Mouse (Mus musculus) testis, adult 2 months (tissue): ENCODE results near the gene Tatdn2. TPM values are rescaled to one million over a fixed set of nuclear protein-coding genes. Genes with fewer than 3 reads are reported as not detected.

Source experiments
- H3K27ac ChIP-seq: fragments of 200-500 bp; 2 replicates; pipeline ENCODE4 v1.5.1; 2012; ENCODE audit warnings: low read depth, low read length; ENCODE audit not compliant: control insufficient read depth, insufficient read depth
- H3K27me3 ChIP-seq: fragments of 200-500 bp; 2 replicates; pipeline ENCODE4 v1.6.1; 2012; ENCODE audit warnings: mild to moderate bottlenecking, low read length, moderate library complexity; ENCODE audit not compliant: control insufficient read depth, insufficient read depth
- H3K36me3 ChIP-seq: fragments of 200-500 bp; 2 replicates; pipeline ENCODE4 v1.6.1; 2012; ENCODE audit warnings: mild to moderate bottlenecking, low read length; ENCODE audit not compliant: control insufficient read depth, insufficient read depth
- H3K4me1 ChIP-seq: fragments of 200-500 bp; 2 replicates; pipeline ENCODE4 v1.6.1; 2012; ENCODE audit warnings: low read length; ENCODE audit not compliant: control insufficient read depth, insufficient read depth
- H3K4me3 ChIP-seq: fragments of 200-500 bp; 2 replicates; pipeline ENCODE4 v1.5.1; 2012; ENCODE audit warnings: low read depth, mild to moderate bottlenecking, low read length, moderate library complexity, mixed read lengths; ENCODE audit not compliant: control insufficient read depth
- CTCF ChIP-seq: fragments of 200-500 bp; IDR thresholded peaks from 2 replicates; pipeline ENCODE4 v1.5.1; 2012; ENCODE audit warnings: low read depth, mild to moderate bottlenecking, inconsistent platforms, low read length, moderate library complexity; ENCODE audit not compliant: control insufficient read depth, insufficient read depth, insufficient replicate concordance
- POLR2A ChIP-seq: fragments of 200-500 bp; IDR thresholded peaks from 2 replicates; pipeline ENCODE4 v1.6.1; 2012; ENCODE audit warnings: low read depth, mild to moderate bottlenecking, inconsistent platforms, low read length, moderate library complexity; ENCODE audit not compliant: control insufficient read depth
- polyA plus RNA-seq: library from polyadenylated mRNA; depleted of rRNA; stranded (reverse); fragments of >200 nt; gene quantifications from 2 replicates; pipeline ENCODE4 v1.2.3, GENCODE M21; 2012

The Tatdn2 gene
- polyA plus RNA-seq, 1 experiment, result 14.2 TPM

- Histone ChIP-seq H3K4me3 (no peak overlapping the region), H3K27ac (no peak overlapping the region), H3K36me3 (no peaks in the 10 kb centered on the region), H3K27me3 (no peaks in the 10 kb centered on the region), H3K4me1 (no peaks in the 10 kb centered on the region)
- TF ChIP-seq POLR2A (no peak), CTCF (no peak)
Observed at GRCm38 (mm10) chr6:113675991-113676390, 20.9 kb upstream of the Tatdn2 start.

GRCm38 (mm10) chr6:113677070-113677734, 19.6 kb upstream of the Tatdn2 start:
- TF ChIP-seq CTCF, result no peak
- TF ChIP-seq POLR2A, result no peak
- no peaks in the 10 kb centered on the region for H3K36me3 ChIP-seq
- no peaks in the 10 kb centered on the region for H3K4me1 ChIP-seq
- H3K4me3 ChIP-seq, result no peak overlapping the region
- no peak overlapping the region for H3K27ac ChIP-seq
- no peaks in the 10 kb centered on the region for H3K27me3 ChIP-seq

GRCm38 (mm10) chr6:113678246-113679012, 18.4 kb upstream of the Tatdn2 start:
- TF ChIP-seq POLR2A, result no peak
- TF ChIP-seq CTCF, result no peak
- H3K4me3 ChIP-seq, result no peak overlapping the region
- no peaks in the 10 kb centered on the region for H3K36me3 ChIP-seq
- H3K27ac ChIP-seq, result no peak overlapping the region
- no peaks in the 10 kb centered on the region for H3K27me3 ChIP-seq
- no peaks in the 10 kb centered on the region for H3K4me1 ChIP-seq

GRCm38 (mm10) chr6:113679993-113680566, 16.8 kb upstream of the Tatdn2 start:
- Histone ChIP-seq H3K36me3 (no peaks in the 10 kb centered on the region), H3K27me3 (no peaks in the 10 kb centered on the region), H3K27ac (no peak overlapping the region; the same call in 1 of the 2 replicates), H3K4me1 (no peaks in the 10 kb centered on the region), H3K4me3 (no peak overlapping the region)
- TF ChIP-seq POLR2A (no peak), CTCF (no peak)

GRCm38 (mm10) chr6:113681271-113681670, 15.6 kb upstream of the Tatdn2 start:
- H3K4me3 ChIP-seq, result no peak overlapping the region
- no peaks in the 10 kb centered on the region for H3K4me1 ChIP-seq
- H3K27me3 ChIP-seq, result no peaks in the 10 kb centered on the region
- TF ChIP-seq POLR2A (no peak), CTCF (peak; percentile 90)
- no peaks in the 10 kb centered on the region for H3K36me3 ChIP-seq
- H3K27ac ChIP-seq, result no peak overlapping the region

- TF ChIP-seq POLR2A (no peak), CTCF (no peak)
- no peaks in the 10 kb centered on the region for H3K27me3 ChIP-seq
- H3K4me1 ChIP-seq, result no peaks in the 10 kb centered on the region
- H3K4me3 ChIP-seq, result no peak overlapping the region
- H3K36me3 ChIP-seq, result no peaks in the 10 kb centered on the region
- H3K27ac ChIP-seq, result no peak overlapping the region
Observed at GRCm38 (mm10) chr6:113683081-113683825, 13.6 kb upstream of the Tatdn2 start.

- H3K4me3 ChIP-seq, result no peak overlapping the region
- H3K27ac ChIP-seq, result no peak overlapping the region
- H3K27me3 ChIP-seq, result no peaks in the 10 kb centered on the region
- no peaks in the 10 kb centered on the region for H3K36me3 ChIP-seq
- TF ChIP-seq CTCF, result no peak
- TF ChIP-seq POLR2A, result no peak
- H3K4me1 ChIP-seq, result peaks cover 10% of the 10 kb centered on the region
Observed at GRCm38 (mm10) chr6:113686551-113687125, 10.2 kb upstream of the Tatdn2 start.
